Mouse (Mus musculus): ENCODE data around the gene Ect2. TPM values are rescaled to one million over a fixed set of nuclear protein-coding genes. Genes with fewer than 3 reads are reported as not detected.

Ect2 gene
- polyA plus RNA-seq, 1 experiment from 2014 or later, result 113 TPM

DNA sequence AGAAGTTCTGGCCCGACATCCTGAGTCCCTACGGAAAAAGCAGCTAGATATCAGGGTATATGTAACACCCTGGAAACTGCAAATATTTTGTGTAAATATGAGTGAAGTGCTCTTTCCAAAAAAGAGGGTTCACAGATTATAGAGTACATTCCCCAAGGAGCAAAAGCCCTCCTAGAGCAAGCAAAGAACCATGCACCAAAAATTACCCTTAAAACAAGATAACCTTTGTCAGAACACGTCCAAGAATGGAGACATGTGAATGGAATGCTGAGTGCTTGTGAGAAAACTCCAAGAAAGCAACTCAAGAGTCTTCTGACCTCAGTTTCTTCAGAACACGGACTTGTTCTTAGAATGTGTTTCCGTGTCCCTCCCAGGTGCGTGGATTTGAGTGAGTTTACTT is 50.7 kb downstream of the Ect2 start:
- 93% methylated on average over 6 of the region's 6 CpGs for WGBS
- Histone ChIP-seq H3K4me1 (ENCODE audit: control insufficient read depth, insufficient read depth, low read length) (no peaks in the 10 kb centered on the region), H3K9me3 (ENCODE audit: control insufficient read depth, low read length) (no peaks in the 10 kb centered on the region), H3K9ac (ENCODE audit: low read length) (no peak overlapping the region), H3K27ac (ENCODE audit: low read depth, low read length) (no peak overlapping the region), H3K4me2 (no peak overlapping the region), H3K4me3 (ENCODE audit: low read depth, low read length) (no peak overlapping the region), H3K36me3 (ENCODE audit: control insufficient read depth, insufficient read depth, low read length) (peaks cover 5% of the 10 kb centered on the region), H3K27me3 (ENCODE audit: control insufficient read depth, insufficient read depth, low read length) (no peaks in the 10 kb centered on the region)
- no peak for DNase-seq (ENCODE audit: low spot score, missing footprints)
- no peak for ATAC-seq (ENCODE audit: low FRiP score)

DNA sequence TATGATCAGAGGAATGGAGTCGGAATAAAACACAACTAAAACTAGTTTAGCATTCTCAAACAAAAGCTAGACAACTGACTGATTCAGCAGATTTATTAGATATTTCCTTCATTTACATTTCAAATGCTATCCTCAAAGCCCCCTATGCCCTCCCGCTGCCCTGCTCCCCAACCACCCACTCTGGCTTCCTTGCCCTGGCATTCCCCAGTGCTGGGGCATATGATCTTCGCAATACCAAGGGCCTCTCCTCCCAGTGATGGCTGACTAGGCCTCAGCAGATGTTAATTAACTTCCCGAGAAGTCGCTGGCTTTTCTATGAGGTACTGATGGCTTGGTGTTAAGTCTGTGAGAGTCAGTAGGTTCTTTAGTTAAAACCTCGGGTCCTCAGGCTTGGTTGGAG is 55.0 kb downstream of the Ect2 start:
- Histone ChIP-seq H3K4me3 (ENCODE audit: low read depth, low read length) (no peak overlapping the region), H3K27ac (ENCODE audit: low read depth, low read length) (no peak overlapping the region), H3K9me3 (ENCODE audit: control insufficient read depth, low read length) (no peaks in the 10 kb centered on the region), H3K9ac (ENCODE audit: low read length) (no peak overlapping the region), H3K36me3 (ENCODE audit: control insufficient read depth, insufficient read depth, low read length) (peaks cover 5% of the 10 kb centered on the region; the same call in 1 of the 2 replicates), H3K27me3 (ENCODE audit: control insufficient read depth, insufficient read depth, low read length) (no peaks in the 10 kb centered on the region), H3K4me2 (no peak overlapping the region), H3K4me1 (ENCODE audit: control insufficient read depth, insufficient read depth, low read length) (no peaks in the 10 kb centered on the region)
- 91% methylated on average over 6 of the region's 6 CpGs for WGBS
- ATAC-seq (ENCODE audit: low FRiP score) (no peak), DNase-seq (ENCODE audit: low spot score, missing footprints) (no peak)

DNA sequence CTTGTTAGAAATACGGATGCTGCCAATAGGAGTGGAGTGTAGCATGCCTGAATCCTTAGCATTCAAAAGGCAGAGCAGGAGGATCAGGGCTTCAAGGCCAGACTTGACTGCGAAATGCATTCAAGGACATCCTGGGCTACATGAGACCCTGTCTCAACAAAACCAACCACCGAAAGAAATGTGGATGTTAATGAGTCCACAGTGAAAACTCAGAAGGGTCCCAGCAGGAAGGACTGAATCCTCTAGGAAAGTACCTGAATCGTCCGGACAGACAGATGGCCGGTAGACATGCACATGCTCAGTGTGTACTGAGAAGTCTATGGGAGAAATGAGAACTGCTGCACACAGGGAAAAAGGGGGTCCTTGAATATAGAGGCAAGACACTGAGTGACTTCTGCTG is 67.5 kb downstream of the Ect2 start:
- WGBS, result 93% methylated on average over 6 of the region's 6 CpGs

DNA sequence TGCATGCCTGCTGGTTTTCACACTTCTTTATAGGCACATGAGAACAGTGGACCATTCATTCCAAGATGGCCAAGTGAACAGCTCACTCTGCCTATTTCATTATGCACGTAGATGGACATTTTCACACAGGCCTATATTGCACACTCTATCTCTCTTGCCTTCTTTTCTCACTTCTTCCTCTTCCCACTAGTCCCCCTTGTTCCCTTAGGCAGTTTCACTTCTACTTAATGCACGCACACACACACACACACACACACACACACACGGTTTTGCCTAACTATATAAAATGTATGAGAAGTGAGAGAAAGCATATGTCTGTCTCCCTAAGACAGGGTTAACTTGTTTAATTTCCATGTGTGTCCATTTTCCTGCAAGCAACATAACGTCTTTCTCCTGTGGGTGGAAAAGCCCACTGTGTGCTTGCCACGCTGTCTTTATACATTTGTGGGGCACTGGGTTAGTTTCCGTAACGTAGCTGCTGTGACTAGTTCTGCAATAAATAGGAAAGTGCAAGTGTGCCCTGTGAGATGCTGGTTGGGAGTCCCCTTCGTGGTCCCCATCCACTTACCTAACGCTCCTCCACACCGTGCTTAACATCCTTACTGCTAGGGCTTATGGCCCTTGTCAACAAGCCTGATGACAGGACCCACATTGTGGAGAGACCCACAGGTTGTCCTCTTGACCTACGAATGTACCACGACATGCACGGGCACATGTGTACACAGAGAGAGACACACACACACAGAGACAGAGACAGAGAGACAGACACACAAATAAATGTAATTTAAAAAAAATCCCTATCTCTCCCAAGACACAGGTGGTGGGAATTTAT is 72.2 kb downstream of the Ect2 start:
- H3K9me3 ChIP-seq (ENCODE audit: control insufficient read depth, low read length), result no peaks in the 10 kb centered on the region
- DNase-seq (ENCODE audit: low spot score, missing footprints) (peak; percentile 79), ATAC-seq (ENCODE audit: low FRiP score) (no peak)
- H3K27ac ChIP-seq (ENCODE audit: low read depth, low read length), result no peak overlapping the region
- peaks cover 4% of the 10 kb centered on the region; the same call in 1 of the 2 replicates for H3K36me3 ChIP-seq (ENCODE audit: control insufficient read depth, insufficient read depth, low read length)
- no peaks in the 10 kb centered on the region for H3K4me1 ChIP-seq (ENCODE audit: control insufficient read depth, insufficient read depth, low read length)
- H3K9ac ChIP-seq (ENCODE audit: low read length), result no peak overlapping the region
- 90% methylated on average over 13 of the region's 13 CpGs for WGBS
- H3K4me2 ChIP-seq, result no peak overlapping the region
- no peaks in the 10 kb centered on the region for H3K27me3 ChIP-seq (ENCODE audit: control insufficient read depth, insufficient read depth, low read length)
- no peak overlapping the region for H3K4me3 ChIP-seq (ENCODE audit: low read depth, low read length)

More for the DNA sequence above, 67.5 kb downstream of the Ect2 start:
- peak; percentile 64 for DNase-seq (ENCODE audit: low spot score, missing footprints)
- H3K4me2 ChIP-seq, result no peak overlapping the region
- H3K27ac ChIP-seq (ENCODE audit: low read depth, low read length), result no peak overlapping the region
- no peak overlapping the region for H3K4me3 ChIP-seq (ENCODE audit: low read depth, low read length)
- no peak overlapping the region for H3K9ac ChIP-seq (ENCODE audit: low read length)
- no peaks in the 10 kb centered on the region for H3K4me1 ChIP-seq (ENCODE audit: control insufficient read depth, insufficient read depth, low read length)
- no peak for ATAC-seq (ENCODE audit: low FRiP score)
- H3K9me3 ChIP-seq (ENCODE audit: control insufficient read depth, low read length), result no peaks in the 10 kb centered on the region
- H3K36me3 ChIP-seq (ENCODE audit: control insufficient read depth, insufficient read depth, low read length), result peaks cover 10% of the 10 kb centered on the region; the same call in 1 of the 2 replicates
- no peaks in the 10 kb centered on the region for H3K27me3 ChIP-seq (ENCODE audit: control insufficient read depth, insufficient read depth, low read length)

DNA sequence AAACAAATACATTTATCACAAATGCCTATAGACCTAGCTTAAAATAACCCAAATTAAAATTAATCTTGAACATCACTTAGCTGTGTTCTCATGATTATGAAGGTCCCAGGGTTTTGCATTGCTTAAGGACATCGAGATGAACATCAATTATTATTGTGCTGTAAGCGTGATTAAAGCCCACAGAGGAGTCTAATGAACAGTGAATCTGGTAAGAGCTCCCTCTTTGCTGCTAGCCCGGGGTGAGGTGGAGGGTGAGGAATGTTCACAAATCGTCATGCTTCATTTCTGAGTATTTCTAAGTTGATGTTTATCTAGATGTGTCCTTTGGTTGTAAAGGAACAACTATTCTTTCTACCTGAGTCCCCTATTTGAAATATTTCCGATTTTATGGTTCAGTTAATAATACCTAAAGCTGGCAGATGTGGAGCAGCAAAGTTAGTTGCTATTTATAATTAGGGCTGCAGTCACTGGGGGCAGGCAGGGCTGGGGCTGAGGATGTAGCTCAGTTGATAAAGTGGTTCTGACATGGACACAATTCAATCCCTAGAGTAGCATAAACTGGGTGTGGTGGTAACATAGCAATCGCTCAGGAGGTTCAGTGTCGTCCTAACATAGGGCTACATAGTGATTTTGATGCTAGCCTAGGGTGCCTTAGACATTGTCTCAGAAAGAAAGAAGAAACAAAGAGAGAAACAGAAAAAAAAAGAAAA is 73.5 kb downstream of the Ect2 start:
- Histone ChIP-seq H3K27me3 (ENCODE audit: control insufficient read depth, insufficient read depth, low read length) (no peaks in the 10 kb centered on the region), H3K9me3 (ENCODE audit: control insufficient read depth, low read length) (no peaks in the 10 kb centered on the region), H3K4me2 (no peak overlapping the region), H3K27ac (ENCODE audit: low read depth, low read length) (no peak overlapping the region), H3K4me3 (ENCODE audit: low read depth, low read length) (no peak overlapping the region), H3K36me3 (ENCODE audit: control insufficient read depth, insufficient read depth, low read length) (no peaks in the 10 kb centered on the region), H3K9ac (ENCODE audit: low read length) (no peak overlapping the region), H3K4me1 (ENCODE audit: control insufficient read depth, insufficient read depth, low read length) (no peaks in the 10 kb centered on the region)
- no peak for ATAC-seq (ENCODE audit: low FRiP score)
- DNase-seq (ENCODE audit: low spot score, missing footprints), result peak; percentile 12
- WGBS, result 85% methylated on average over 7 of the region's 7 CpGs

GRCm38 (mm10) chr3:27073884-27074283 is 79.8 kb downstream of the Ect2 start:
- no peak overlapping the region for H3K4me2 ChIP-seq
- no peaks in the 10 kb centered on the region for H3K9me3 ChIP-seq (ENCODE audit: control insufficient read depth, low read length)
- H3K36me3 ChIP-seq (ENCODE audit: control insufficient read depth, insufficient read depth, low read length), result no peaks in the 10 kb centered on the region
- no peak overlapping the region for H3K27ac ChIP-seq (ENCODE audit: low read depth, low read length)
- H3K9ac ChIP-seq (ENCODE audit: low read length), result no peak overlapping the region
- no peak for ATAC-seq (ENCODE audit: low FRiP score)
- 90% methylated on average over 2 of the region's 2 CpGs for WGBS
- H3K27me3 ChIP-seq (ENCODE audit: control insufficient read depth, insufficient read depth, low read length), result no peaks in the 10 kb centered on the region
- H3K4me1 ChIP-seq (ENCODE audit: control insufficient read depth, insufficient read depth, low read length), result no peaks in the 10 kb centered on the region
- DNase-seq (ENCODE audit: low spot score, missing footprints), result no peak
- H3K4me3 ChIP-seq (ENCODE audit: low read depth, low read length), result no peak overlapping the region

GRCm38 (mm10) chr3:27071706-27072105 is 82.0 kb downstream of the Ect2 start:
- no peaks in the 10 kb centered on the region for H3K9me3 ChIP-seq (ENCODE audit: control insufficient read depth, low read length)
- H3K4me3 ChIP-seq (ENCODE audit: low read depth, low read length), result no peak overlapping the region
- WGBS, result 91% methylated on average over 4 of the region's 4 CpGs
- H3K4me2 ChIP-seq, result no peak overlapping the region
- DNase-seq (ENCODE audit: low spot score, missing footprints) (peak; percentile 66), ATAC-seq (ENCODE audit: low FRiP score) (no peak)
- H3K27ac ChIP-seq (ENCODE audit: low read depth, low read length), result no peak overlapping the region
- H3K4me1 ChIP-seq (ENCODE audit: control insufficient read depth, insufficient read depth, low read length), result no peaks in the 10 kb centered on the region
- no peaks in the 10 kb centered on the region for H3K27me3 ChIP-seq (ENCODE audit: control insufficient read depth, insufficient read depth, low read length)
- no peak overlapping the region for H3K9ac ChIP-seq (ENCODE audit: low read length)
- H3K36me3 ChIP-seq (ENCODE audit: control insufficient read depth, insufficient read depth, low read length), result no peaks in the 10 kb centered on the region

- Histone ChIP-seq H3K27me3 (ENCODE audit: control insufficient read depth, insufficient read depth, low read length) (no peaks in the 10 kb centered on the region), H3K9me3 (ENCODE audit: control insufficient read depth, low read length) (no peaks in the 10 kb centered on the region), H3K36me3 (ENCODE audit: control insufficient read depth, insufficient read depth, low read length) (no peaks in the 10 kb centered on the region), H3K27ac (ENCODE audit: low read depth, low read length) (no peak overlapping the region), H3K4me3 (ENCODE audit: low read depth, low read length) (no peak overlapping the region), H3K4me2 (no peak overlapping the region), H3K4me1 (ENCODE audit: control insufficient read depth, insufficient read depth, low read length) (no peaks in the 10 kb centered on the region), H3K9ac (ENCODE audit: low read length) (no peak overlapping the region)
- WGBS, result 90% methylated on average over 9 of the region's 9 CpGs
- no peak for ATAC-seq (ENCODE audit: low FRiP score)
- peak; percentile 28 for DNase-seq (ENCODE audit: low spot score, missing footprints)
Observed at GRCm38 (mm10) chr3:27070340-27070739, 83.3 kb downstream of the Ect2 start.

DNA sequence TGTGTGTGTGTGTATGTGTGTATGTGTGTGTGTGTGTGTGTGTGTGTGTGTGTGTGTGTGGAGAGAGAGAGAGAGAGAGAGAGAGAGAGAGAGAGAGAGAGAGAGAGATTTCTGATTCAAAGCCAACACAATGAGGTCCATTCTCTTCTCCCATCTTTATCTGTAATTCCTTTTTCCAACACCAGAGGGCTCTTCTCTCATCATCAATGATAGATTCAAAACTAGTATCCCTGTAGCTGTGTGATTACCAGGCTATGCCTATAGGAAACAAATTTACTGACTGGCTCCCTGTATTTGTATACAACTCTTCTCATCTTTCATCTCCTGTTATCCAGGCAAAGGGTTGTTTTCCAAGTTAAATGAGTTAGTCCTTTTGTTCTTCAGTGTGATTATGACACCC is 86.5 kb downstream of the Ect2 start:
- Histone ChIP-seq H3K4me3 (ENCODE audit: low read depth, low read length) (no peak overlapping the region), H3K9ac (ENCODE audit: low read length) (no peak overlapping the region), H3K27ac (ENCODE audit: low read depth, low read length) (no peak overlapping the region), H3K4me2 (no peak overlapping the region), H3K36me3 (ENCODE audit: control insufficient read depth, insufficient read depth, low read length) (no peaks in the 10 kb centered on the region), H3K9me3 (ENCODE audit: control insufficient read depth, low read length) (no peaks in the 10 kb centered on the region), H3K27me3 (ENCODE audit: control insufficient read depth, insufficient read depth, low read length) (no peaks in the 10 kb centered on the region), H3K4me1 (ENCODE audit: control insufficient read depth, insufficient read depth, low read length) (no peaks in the 10 kb centered on the region)
- DNase-seq (ENCODE audit: low spot score, missing footprints) (peak; percentile 83), ATAC-seq (ENCODE audit: low FRiP score) (no peak)
